Mouse (Mus musculus) hindlimb bud, embryonic 11.5 days (tissue): ENCODE data around the gene Plekhm1.

Experiments
- DNase-seq: peaks from one replicate; pipeline ENCODE4 v3.0.0-alpha.2; 2012; ENCODE audit warnings: low read depth, low spot score; ENCODE audit errors: extremely low spot score

The Plekhm1 gene

GRCm38 (mm10) chr11:103362521-103363181 is 49.8 kb downstream of the Plekhm1 start:
- no peak for DNase-seq

DNA sequence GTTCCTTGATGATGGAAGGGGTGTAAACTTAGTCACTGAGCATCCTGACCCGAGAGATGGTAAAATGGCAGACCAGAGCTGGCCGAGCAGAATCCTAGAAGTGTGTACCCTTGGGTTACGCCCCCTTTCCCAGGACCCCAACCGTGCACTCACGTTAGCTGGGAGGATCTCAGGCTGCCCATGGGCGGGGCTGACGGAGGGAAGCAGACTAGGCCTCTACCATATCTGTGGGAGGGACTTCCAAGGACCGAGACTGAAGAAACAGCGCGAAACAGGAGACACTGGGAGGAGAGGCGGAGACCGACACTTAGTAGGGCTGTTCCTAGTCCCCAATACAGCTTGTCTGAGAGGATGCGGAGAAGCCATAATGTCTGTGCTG is 50.4 kb downstream of the Plekhm1 start:
- no peak for DNase-seq

DNA sequence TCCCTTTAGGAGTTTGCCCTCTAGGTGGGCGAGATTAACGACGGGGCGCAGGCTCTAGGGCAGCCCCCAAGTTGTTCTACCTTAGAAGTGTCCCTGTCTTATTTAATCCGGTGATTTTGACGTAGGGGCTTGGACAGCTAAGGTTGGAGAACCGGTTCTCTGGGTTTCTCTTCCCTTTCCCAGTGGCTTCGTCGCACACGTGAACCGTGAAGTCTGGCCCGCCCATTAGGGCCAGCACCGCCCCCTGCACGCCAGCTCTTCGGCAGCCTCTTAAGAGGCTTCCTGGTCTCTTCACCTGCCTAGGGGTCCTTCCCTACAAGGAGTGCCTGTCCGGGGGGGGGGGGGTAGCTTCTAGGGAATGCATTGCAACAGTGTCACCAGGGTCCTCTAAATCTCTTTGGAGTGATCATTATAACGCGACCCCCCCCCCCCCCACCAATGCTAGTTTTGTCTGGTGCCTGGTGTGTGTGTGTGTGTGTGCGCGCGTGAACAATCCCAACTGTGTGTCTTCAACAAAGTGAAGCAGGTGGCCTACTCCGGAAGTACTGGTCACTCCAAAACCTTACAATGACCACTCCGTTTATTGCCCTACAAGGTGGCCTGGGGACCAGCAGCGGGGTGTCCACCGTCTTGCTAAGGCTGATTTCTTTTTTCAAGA is 51.0 kb downstream of the Plekhm1 start:
- no peak for DNase-seq

DNA sequence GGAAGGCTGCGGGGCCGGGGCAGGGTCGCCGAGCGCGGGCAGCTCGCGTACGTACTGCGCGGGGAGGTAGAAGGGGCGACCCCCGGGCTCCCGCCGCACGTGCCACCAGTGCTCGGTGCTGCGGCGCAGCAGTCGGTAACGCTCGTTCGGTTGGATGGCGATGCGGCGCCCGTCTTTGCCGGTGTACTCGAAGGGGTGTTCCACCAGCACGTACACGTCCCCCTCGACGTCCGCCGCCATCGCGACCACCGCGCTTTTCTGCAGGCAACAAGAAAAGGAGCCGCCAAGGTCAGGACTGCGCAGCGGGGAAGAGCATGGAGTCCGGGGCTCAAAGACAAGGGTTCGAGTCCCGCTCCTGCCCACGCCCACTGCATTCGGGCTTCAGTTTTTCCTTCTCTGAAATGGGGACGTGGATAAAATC is 51.8 kb downstream of the Plekhm1 start:
- DNase-seq = no peak

DNA sequence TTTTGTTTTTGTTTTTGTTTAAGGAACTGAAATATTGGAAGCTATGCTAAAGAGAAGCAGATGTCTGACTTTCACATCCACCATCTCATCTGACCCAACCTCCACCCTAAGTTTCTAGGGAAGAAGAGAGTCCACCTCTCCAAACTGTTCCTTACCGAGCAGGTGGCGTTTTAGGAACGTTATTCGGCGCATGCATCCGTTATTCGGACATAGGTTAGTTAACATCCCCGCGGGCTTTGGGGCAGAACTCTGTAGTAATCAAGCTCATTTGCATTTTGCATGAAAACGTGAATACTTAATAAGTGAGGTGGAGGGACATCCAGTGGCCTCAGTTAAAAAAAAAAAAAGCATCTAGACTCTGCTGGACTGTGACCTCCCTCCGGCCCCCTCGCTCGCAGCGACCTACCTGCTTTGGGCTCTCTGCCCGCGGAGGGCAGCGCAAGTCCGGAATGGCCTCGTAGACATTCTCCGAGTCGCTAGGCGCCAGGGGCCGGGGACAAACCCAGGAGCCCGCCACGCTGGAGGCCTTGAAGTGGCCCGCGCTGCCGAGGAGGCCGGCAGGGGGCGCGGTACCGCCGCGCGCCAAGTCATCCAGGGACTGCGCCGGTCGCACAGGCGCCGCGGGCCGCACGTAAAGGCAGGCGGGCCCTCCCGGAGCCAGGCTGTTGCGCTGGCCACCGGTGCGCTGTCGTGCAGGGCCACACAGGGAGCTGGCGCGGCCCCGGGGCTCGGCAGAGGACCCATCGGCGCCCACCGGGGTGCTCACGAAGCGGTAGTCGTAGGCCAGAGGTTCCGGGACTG is 52.4 kb downstream of the Plekhm1 start:
- DNase-seq = no peak

DNA sequence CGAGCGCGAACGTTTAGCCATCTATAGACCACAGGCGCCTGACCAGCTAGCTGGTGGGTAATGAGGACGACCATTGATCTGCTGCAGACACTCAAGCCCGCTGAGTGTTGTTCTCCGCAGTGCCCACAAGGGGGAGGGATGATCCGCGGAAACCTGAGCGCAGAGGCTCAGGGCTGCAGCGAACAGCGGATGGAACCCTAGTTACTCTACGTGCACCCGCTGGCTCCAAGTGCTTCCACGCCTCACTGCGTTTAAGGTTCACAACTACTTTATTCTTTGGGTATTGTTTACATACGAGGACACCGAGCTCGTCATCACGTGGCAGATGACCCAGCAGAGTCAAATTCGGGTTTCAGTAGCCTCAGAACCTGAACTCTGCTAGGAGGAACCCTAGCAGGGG is 53.4 kb downstream of the Plekhm1 start:
- peak; percentile 69 for DNase-seq

GRCm38 (mm10) chr11:103358316-103358715 is 54.2 kb downstream of the Plekhm1 start:
- no peak for DNase-seq

DNA sequence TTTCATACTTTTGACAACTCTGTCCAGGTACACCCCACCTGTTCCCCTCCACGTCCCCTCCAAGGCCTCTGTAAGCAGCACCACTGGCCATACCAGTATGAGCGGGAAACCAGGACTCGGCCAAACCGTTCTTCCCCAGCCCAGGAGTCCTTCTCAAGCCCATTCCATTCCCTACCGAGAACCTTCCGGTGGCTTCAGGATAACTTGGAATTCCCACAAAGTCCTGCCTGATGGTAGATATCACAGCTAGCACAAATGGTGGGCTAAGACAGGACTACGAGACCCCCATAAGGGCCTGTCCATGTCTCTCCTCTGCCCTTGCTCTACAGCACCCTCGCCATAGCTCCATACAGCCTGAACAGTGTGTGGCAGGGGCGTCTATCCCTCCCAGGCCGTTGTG is 54.8 kb downstream of the Plekhm1 start:
- DNase-seq = no peak

DNA sequence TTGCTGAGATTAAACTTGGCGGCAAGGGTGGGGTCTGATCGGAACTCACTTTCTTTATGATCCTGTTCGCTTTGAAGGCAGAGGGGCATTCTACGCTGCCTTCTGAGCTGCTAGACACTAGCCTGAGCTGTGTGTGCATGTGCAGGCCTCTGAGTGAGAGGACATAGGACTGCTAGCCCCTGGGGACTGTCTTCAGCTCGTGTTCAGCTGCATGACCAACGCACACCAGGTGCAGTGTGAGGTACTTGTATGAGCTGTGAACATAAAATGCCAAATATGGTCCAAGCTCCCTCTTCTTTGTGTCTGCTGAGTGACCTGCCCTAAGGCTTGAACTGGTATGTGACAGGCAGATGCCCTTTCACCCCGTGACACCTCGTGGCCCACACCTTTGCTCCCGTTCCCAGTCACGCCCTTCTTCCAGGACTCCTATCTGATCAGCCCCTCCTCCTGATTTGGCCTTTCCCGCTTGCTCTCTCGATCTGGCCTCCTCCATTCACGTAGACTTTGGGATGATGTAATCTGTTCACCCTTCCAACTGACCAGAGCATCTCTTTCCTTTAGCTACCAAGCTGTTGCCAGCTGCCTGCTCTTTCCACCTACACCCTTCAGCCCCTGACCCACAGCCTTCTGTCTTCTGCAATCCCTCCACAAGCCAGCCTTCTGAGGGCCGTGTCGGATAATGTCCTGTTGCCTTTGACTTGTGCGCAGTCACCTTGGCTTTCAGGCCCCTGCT is 55.4 kb downstream of the Plekhm1 start:
- no peak for DNase-seq

DNA sequence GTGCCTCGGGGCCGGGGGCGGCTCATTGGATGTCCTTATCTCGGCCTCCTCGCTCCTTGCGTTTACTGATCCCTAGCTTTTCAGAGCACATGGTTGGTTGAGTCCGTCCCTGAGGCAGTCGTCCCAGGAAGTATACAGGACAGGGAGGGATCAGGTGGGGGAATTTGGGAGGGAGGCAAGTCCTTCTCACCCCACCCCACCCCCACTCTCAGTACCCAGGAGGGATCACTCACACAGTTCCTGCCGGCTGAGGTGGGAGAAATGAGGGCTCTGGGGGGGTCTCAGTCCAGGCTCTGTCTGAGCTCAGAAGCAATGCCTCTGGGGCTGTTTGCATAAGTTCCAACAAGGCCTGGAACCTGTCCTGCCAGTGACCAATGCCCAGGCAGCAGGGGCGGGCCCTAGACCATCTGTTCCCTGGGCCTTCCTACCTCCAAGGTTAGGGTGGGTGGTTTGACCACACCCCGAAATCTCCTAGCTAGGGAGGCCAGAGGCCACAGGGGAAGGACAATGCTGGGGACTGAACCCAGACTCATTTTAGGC is 56.4 kb downstream of the Plekhm1 start:
- no peak for DNase-seq

DNA sequence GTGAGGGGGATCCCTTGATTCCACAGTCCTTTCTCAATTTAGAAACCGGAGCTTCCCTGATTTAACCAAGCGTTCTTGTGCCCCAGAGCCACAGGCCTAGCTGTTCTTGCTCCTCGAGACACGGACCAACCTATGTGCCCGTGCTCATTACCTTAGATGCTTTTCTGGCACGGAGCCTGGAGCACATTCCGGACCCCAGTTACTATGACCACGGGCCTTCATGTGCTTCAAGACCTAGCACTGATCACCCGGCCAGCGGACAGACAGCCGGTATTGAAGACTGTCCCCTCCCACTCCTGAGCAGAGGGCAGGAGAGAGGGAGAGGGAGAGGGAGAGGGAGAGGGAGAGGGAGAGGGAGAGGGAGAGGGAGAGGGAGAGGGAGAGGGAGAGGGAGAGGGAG is 57.2 kb downstream of the Plekhm1 start:
- DNase-seq = no peak

DNA sequence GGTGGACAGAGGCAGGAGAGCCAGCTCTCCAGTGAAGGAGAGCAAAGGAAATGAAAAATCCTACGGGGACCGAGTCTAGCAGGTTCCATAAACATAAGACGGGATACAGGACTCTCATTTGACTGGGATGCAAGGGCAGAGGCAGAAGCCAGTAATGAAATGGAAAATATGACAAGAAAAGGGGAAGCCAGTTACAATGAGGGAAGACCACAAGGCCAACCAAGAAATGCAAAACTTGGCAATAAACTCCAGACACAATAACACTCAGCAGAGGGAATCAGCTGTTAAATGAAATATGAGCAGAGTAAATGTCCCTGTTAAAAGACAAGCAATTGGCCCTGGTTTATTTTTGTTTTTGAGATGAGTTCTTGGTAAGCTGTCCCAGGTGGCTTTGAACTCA is 58.5 kb downstream of the Plekhm1 start:
- no peak for DNase-seq

DNA sequence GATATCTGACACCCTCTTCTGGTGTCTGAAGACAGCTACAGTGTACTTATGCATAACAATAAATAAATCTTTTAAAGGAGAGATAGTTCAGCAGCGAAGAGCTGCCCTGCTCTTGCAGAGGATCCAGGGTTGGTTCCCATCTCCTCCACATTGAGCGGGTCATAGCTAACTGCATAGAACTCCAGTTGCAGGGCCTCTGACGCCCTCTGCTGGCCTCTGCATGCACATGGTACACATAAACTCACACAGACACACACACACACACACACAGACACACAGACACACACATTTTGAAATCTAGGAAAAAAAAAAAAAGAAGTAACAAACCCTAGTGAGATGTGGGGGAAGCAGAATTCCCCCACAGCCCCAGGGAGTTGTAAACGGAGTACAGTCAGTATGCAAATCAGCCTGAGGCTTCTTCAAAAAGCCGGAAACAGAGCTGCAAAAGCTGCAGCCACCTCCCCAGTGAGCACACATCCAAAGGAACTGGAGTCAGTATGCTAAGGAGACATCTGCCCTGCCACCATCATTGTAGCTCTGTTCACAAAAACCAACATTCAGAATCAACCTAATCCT is 60.2 kb downstream of the Plekhm1 start:
- no peak for DNase-seq

GRCm38 (mm10) chr11:103350711-103351315 is 61.7 kb downstream of the Plekhm1 start:
- no peak for DNase-seq

- DNase-seq = no peak
Observed at GRCm38 (mm10) chr11:103349699-103350098, 62.8 kb downstream of the Plekhm1 start.

GRCm38 (mm10) chr11:103346657-103347056 is 65.8 kb downstream of the Plekhm1 start:
- DNase-seq = no peak

GRCm38 (mm10) chr11:103346236-103346635 is 66.3 kb downstream of the Plekhm1 start:
- DNase-seq = no peak

DNA sequence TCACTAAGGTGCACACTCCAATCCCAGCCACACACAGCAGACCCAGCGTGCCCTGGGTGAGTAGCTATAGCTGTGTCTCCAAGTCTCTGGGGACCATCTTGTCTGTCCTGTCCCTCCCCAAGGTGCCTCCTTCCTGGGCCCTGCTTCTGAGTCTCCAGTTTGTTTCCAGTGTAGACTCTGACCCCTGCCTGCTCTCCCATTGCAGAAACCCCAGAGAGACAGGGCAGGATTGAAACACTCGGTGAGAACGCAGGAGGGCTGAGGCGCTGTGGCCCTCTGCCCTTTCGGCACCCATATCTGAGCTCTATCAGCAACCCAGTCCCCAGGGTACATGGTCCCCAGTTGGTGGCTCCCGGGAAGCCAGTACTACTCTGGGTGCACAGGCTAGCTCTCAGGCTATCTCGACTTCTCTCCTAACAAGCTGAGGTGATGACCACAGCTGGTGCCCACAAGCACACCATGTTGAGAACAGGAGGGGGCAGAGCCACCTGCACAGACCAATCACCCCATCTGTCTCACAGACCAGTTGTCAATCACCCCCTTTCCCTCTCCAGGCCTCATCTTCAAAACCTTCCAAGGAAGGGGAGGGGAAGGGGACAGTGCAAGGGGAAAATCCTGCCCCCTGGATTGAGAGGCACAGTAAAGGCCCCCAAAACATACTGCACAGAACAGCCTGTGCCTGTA is 66.9 kb downstream of the Plekhm1 start:
- no peak for DNase-seq

DNA sequence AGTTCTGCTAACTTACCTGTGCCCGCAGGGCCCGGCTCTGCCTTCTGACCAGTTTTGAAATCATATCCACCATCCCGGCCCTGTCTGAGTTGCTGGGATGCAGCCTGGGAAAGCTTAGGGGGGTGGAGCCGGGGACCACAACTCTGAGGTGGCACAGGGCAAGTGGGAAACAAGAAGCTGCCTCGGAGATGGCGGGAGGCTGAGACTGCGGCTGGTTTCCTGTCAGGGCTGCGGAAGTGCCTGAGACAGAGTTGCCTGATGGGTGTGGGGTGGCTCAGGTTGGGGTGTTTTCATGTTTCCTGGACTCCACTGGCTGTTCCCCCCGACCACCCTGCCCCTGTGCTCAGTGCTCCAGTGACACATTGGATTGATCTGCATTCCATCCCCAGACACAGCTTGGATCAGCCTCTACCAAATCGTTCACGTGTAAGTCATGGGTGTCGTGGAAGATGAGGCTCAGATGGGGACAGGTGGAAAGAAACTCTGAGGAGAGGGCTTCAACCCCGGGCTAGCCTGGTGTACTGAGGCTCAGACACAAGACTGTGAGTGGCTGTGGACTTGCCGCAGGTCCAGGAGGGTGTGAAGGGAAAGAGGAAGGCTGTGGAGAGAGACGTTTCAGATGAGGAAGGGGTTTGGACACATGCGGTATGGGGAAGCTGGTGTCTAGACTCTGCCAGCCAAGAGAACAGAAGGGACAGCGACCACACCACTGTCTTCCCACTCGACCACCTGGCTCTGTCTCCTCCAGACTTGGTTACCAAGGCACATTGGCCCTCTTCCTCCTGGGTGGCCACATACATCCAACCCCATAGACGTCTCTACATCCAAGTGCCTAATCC is 67.8 kb downstream of the Plekhm1 start:
- no peak for DNase-seq
